Mouse (Mus musculus) MEL-GATA-1-ER (cell line): ENCODE results near the gene Aga.
"Not testable (repeated sequence)": the region's sequence is repeated elsewhere in the genome, so short reads cannot be mapped to it uniquely, and the experiment has no call there.

Experiments used
- DNase-seq: peaks from one replicate; pipeline ENCODE4 v3.0.0-alpha.2; 2012; ENCODE audit warnings: low read depth; ENCODE audit errors: extremely low read depth

Aga gene

DNA sequence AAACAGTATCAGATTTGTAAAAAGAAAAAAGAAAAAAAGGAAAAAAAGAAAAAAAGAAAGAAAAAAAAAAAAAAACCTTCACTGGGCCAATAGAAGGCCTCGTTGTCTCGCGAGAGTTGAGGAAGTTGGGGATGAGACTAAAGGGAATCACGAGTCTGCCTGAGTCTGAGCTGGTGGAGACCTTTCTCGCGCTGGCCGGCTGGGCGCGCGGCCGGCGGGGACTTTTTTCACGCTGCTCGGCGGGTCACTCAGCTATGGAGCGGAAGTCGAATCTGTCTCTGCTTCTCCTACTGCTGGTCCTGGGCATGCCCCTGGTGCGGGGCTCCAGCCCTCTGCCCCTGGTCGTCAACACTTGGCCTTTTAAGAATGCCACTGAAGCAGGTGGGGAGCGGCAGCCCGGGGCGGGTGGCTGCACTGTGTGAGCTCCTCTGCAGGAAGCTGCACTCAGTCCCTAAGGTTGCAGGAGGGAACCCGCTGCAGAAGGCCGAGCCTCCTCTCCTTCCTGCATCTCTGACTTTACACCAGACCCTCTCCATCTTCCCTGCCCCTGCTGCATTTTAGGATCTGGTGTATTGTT, at the start of gene Aga:
Gene Aga (plus strand): TSS at position 177 of the 577 bp plus-strand sequence.
- DNase-seq: peak; percentile 89

DNA sequence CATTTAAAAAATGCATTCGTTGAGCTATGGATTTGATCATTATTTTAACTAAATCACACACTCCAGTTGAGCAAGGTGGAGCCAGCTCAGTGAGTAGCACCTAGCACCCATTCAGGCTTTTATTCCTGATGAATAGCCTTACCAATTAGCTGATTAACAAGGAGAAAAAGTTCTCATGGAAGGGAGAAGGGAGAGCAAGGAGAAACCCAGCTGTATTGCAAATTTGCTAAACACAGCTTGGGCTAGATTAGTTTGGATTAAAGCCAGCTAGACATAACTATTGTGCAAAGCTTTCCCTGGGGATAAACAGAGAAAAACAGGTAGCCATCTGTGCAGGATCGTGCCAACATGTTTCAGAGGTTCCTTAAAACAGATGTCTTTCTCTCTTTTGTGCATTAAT, 22.5 kb upstream of the Aga start:
- DNase-seq: no peak

DNA sequence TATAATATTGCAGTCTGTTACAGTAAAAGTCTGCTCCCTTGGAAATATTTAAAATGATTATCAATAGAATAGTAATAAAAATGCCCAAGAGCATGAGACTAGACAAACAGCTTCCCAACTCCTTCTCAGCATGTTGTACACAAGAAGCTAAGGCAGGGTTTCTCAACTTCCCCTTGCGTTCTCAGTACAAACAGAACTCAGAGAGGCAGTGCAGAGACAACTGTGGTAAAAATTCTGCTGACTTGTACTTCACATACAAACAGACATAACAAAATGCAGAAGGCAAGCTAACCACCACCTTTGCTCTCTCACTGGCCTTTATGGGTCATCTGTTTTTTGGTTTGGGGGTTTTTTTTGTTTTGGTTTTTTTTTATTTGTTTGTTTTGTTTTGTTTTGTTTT, 15.3 kb upstream of the Aga start:
- DNase-seq: no peak

DNA sequence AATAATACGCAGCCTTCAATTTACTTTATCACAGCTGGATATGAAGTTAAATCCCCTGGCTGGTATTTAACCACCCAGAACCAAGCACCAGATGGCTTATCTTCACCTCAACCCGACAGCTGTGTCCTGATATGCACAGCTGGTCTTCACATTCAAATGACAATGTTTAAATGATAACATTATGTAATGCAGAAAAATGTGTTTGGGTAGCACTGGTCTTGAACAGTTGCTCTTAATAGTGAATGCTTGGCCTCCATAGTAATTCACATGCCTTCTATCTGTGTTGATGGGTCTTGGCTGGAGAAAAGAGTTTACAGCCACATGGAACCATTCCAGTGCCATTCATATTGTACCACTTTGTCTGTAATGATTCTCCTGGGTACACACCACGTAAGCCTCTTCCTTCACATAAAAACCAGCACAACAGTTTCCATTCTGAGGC, 14.6 kb upstream of the Aga start:
- no peak for DNase-seq

DNA sequence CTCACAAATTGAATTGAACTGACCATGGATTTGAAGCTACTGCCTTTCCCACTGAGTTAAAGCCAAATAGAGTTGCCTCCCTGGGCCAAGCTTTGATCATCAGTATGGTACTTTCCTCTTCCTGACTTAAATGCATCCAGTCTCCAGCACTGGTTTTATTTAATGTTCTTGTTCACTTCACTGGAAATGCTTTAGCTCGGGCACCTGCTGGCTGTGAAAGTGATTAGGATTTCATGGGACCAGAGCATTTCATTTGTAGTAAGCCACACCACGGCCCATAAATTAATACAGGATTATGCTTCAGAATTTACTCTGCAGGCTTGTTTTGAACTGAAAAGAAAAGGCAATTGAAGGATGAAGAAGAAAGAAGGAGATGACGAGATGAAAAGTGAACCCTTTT, 26.5 kb downstream of the Aga start:
- not testable (repeated sequence) for DNase-seq

DNA sequence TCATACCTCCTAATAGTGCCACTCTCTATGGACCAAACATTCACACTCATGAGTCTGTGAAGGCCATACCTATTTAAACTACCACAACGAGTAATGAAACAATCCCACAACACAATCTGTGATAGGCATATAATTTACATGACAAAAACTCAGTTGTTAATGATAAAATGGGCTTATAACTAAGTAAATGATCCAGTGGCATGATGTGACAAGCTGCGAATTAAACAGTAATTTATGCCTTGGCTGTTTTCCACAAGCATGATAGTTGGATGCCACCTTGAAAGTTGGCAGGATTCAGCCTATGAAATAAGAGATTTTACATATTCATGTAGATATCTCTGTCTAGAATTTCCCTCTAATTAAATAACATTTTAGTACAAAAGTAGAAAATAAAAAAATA, 28.1 kb downstream of the Aga start:
- no peak for DNase-seq

DNA sequence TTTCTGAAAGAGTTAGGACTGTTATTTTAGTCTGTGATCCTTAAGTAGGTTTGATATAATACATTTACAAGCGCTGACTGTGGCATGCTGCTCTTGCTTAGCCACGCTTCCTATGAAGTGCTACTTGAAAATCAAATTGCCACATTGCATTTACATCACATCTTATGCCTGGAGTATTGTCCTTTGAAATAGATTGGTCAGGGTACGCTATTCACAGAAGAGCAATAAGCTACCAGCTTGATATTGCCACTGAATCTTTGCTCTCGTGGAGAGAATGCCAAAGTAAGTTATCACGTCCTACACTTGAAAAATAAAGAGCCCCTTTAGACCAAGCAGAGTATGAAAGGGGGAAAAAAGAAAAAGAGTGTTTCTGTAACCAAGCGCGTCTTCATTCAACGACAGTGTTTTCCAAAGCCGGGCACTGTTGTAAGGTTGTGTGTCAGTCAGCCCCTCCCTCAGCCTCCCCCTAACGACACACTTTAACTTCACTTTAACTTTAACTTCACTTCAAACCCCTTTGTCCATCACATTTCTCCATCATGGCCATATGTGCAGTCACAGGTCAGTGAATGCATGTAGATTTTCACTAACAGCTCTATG, 51.0 kb downstream of the Aga start:
- DNase-seq: no peak

DNA sequence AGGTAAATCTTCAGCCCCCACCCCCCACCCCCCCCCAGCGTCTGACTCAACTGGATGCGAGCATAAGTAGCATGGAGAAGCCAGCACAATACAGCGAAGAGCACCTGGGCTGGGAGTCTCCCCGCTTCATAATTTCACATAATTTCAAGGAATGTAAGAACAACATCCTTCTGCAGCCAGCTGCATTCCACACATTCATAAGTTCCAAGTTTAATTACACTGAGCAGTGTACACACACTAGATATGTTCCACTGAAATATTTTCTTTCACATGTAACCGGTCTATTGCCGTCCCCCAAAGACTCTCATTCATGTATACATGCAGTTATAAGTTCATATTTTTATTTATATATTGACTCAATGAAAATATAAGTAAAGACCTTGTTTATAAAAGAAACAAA, 54.7 kb downstream of the Aga start:
- no peak for DNase-seq
